Mouse (Mus musculus) hindbrain, embryonic 11.5 days (tissue): ENCODE data around the gene Dnajb5. TPM values are rescaled to one million over a fixed set of nuclear protein-coding genes. Genes with fewer than 3 reads are reported as not detected.
"Not testable (repeated sequence)": the region's sequence is repeated elsewhere in the genome, so short reads cannot be mapped to it uniquely, and the experiment has no call there.

Source experiments
- ATAC-seq: fragments of 200-750 bp; cut with Nextera tagmentation; 2 replicates; pipeline ENCODE4 v1.8.0; 2017; ENCODE audit warnings: mild to moderate bottlenecking, moderate TSS enrichment, moderate library complexity; ENCODE audit not compliant: low FRiP score
- DNase-seq: peaks from one replicate; pipeline ENCODE4 v3.0.0-alpha.2; 2015; ENCODE audit warnings: low spot score
- H3K27ac ChIP-seq: fragments of 300-500 bp; sonication (generic); 2 replicates; pipeline ENCODE4 v1.5.1; 2014; ENCODE audit warnings: mild to moderate bottlenecking, low read depth, low read length
- H3K27me3 ChIP-seq: fragments of 300-500 bp; sonication (generic); 2 replicates; pipeline ENCODE4 v1.6.1; 2014; ENCODE audit warnings: mild to moderate bottlenecking, low read length, moderate library complexity, mixed read lengths; ENCODE audit not compliant: control insufficient read depth, insufficient read depth
- H3K36me3 ChIP-seq: fragments of 300-500 bp; sonication (generic); 2 replicates; pipeline ENCODE4 v1.6.1; 2014; ENCODE audit warnings: mild to moderate bottlenecking, low read length, moderate library complexity, mixed read lengths; ENCODE audit not compliant: control insufficient read depth, insufficient read depth
- H3K4me1 ChIP-seq: fragments of 300-500 bp; sonication (generic); replicated peaks from 2 replicates; pipeline ENCODE4 v1.6.1; 2014; ENCODE audit warnings: low read length, mixed read lengths; ENCODE audit not compliant: control insufficient read depth, insufficient read depth
- H3K4me2 ChIP-seq: fragments of 300-500 bp; sonication (generic); replicated peaks from 2 replicates; pipeline ENCODE4 v1.6.1; 2014; ENCODE audit warnings: mild to moderate bottlenecking, low read depth, low read length
- H3K4me3 ChIP-seq: fragments of 300-500 bp; sonication (generic); 2 replicates; pipeline ENCODE4 v1.5.1; 2014; ENCODE audit warnings: low read depth, low read length
- H3K9ac ChIP-seq: fragments of 300-500 bp; sonication (generic); 2 replicates; pipeline ENCODE4 v1.6.1; 2014; ENCODE audit warnings: low read depth, low read length
- H3K9me3 ChIP-seq: fragments of 300-500 bp; sonication (generic); 2 replicates; pipeline ENCODE4 v1.6.1; 2016; ENCODE audit warnings: low read length; ENCODE audit not compliant: control insufficient read depth
- WGBS: fragments of 180-500 bp; shearing (Covaris S2); extraction: QIAGEN DNeasy Blood & Tissue Kit; methylation state at CpG from one replicate; pipeline ENCODE4 v1.1.7; 2014; 5-methylcytosine and 5-hydroxymethylcytosine counted together
- polyA plus RNA-seq: library from polyadenylated mRNA; unstranded; fragments of >200 nt; fragmentation: Nextera tagmentation; extraction: Ambion mirVana; gene quantifications from 2 replicates; pipeline ENCODE4 v1.2.1, GENCODE M21; 2014

Gene Dnajb5
- polyA plus RNA-seq, 1 experiment from 2014 or later = 23.6 TPM

- Histone ChIP-seq H3K9ac (peak overlapping the region; percentile 86), H3K27me3 (no peaks in the 10 kb centered on the region), H3K36me3 (no peaks in the 10 kb centered on the region), H3K4me3 (peak overlapping the region; percentile 71), H3K4me2 (peak overlapping the region; percentile 75), H3K27ac (peak overlapping the region; percentile 97), H3K4me1 (0 out of 2 replicates have a peak, but pooled peaks cover 2% of the 10 kb centered on the region), H3K9me3 (no peaks in the 10 kb centered on the region)
- ATAC-seq (peak; percentile 87), DNase-seq (peak; percentile 84)
- WGBS = under 1% methylated on average over 43 of the region's 51 CpGs
These were observed 50.0 kb downstream of the Dnajb5 start for GRCm38 (mm10) chr4:42999451-43000140.

DNA sequence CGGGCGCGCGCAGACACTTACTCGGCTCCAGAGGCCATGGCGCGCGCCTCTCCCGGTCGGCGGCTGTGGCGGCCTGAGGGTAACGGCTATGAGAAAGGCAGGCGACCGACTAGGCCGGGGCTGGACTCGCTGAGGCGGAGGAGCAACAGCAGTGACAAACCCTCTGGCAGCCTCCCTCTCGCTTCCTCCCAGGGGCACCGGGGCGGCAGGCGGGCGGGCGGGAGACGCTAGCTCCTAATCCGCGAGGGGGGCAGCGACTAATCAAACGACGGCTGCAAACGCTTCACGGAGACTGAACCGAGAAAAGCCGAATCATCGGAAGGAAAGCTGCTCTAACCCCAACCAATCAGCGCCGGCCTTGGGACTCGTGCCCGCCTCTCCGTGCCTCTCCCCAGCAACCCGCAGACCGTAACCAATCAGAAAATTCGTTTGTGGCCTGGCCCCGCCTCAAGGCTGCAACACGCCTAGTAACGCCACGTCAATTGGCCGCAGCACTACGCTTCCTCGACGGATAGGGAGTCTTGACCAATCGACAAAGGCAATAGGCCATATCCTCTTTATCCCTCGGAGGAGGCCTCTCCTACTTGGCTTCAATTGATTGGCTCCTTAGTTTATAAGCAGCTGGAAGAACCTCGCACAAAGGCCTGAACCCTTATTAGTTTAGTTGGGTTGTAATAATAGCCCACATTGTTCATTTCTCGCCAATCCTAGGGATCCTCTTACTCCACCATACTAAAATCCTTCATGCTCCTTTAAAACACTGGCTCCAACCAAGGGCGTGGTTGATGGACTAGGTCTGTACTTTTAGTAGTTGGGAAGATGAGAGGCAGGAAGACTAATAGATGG, 50.8 kb downstream of the Dnajb5 start, which contains the start of gene Vcp:
Vcp (minus strand) TSS at position 367 of the 846 bp plus-strand sequence.
- H3K36me3 ChIP-seq, H3K27me3 ChIP-seq, H3K9me3 ChIP-seq, H3K4me1 ChIP-seq: not testable (repeated sequence)
- Histone ChIP-seq H3K4me2 (peak within 1 kb of the TSS; percentile 75), H3K9ac (peak within 1 kb of the TSS; percentile 86), H3K4me3 (peak within 1 kb of the TSS; percentile 71), H3K27ac (peak within 1 kb of the TSS; percentile 97)
- peak; percentile 98 for ATAC-seq
- WGBS = 2% methylated on average over 44 of the region's 56 CpGs
- peak; percentile 98 for DNase-seq

DNA sequence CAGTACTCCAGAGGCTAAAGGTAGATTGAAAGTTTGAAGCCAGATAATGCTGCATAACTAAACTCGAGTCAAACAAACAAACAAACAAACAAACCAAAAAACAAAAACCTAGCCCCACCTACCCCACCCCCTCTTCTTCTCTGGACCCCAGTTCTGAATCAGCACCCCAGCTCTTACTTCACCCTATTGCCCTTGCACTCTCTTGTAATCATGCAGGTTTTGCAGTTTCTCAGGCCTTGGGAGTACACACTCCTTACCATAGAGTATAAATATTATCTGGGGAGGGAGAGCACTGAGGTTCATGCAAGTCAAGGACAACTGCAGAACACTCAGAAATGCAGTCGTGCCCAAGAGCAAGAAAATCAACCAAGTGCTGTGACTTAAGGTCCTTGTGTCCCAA, 51.7 kb downstream of the Dnajb5 start:
- no peak overlapping the region for H3K4me2 ChIP-seq
- WGBS = 91% methylated on average over 2 of the region's 2 CpGs
- H3K4me1 ChIP-seq = 0 out of 2 replicates have a peak, but pooled peaks cover 2% of the 10 kb centered on the region
- ATAC-seq = no peak
- no peaks in the 10 kb centered on the region for H3K36me3 ChIP-seq
- H3K9ac ChIP-seq = no peak overlapping the region
- no peak for DNase-seq
- no peaks in the 10 kb centered on the region for H3K27me3 ChIP-seq
- no peaks in the 10 kb centered on the region for H3K9me3 ChIP-seq
- peak overlapping the region; percentile 5; the same call in 1 of the 2 replicates for H3K27ac ChIP-seq
- H3K4me3 ChIP-seq = no peak overlapping the region

DNA sequence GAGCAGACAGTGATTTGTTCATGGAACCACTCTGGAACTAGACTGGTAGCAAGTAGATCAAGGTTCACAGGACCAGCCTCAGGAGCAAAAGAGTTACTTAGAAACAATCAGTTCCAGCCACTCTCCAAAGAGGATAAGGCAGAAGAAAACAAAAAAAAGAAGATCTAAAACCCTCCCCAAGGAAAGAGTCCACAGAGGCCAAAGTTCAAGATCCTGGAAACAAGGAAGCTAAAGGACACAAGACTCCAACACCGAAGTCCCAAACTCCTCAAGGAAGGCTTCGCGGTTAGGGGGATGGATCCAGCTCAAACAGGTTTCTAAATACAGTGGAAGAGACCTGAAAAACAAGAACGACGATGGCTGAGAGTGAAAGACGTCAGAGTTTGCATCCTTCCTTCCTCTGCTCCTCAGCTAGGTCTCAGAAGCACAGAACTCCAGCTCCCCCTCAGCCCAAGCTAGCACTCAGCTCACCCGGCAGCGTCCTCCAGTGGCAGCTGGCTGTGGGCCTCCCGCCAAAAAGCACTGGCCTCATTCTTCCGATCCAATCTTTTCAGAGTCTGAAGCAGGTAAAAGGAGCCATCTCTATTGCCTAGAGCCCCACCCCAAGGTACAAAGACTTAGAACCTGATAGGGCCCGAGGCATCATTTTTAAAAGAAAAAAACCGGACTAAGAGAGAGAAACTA, 53.3 kb downstream of the Dnajb5 start:
- no peaks in the 10 kb centered on the region for H3K9me3 ChIP-seq
- no peak overlapping the region for H3K4me2 ChIP-seq
- no peak for ATAC-seq
- H3K9ac ChIP-seq = no peak overlapping the region
- DNase-seq = no peak
- no peak overlapping the region for H3K27ac ChIP-seq
- 0 out of 2 replicates have a peak, but pooled peaks cover 2% of the 10 kb centered on the region for H3K4me1 ChIP-seq
- H3K4me3 ChIP-seq = no peak overlapping the region
- WGBS = 84% methylated on average over 12 of the region's 12 CpGs
- H3K36me3 ChIP-seq = no peaks in the 10 kb centered on the region
- H3K27me3 ChIP-seq = no peaks in the 10 kb centered on the region

DNA sequence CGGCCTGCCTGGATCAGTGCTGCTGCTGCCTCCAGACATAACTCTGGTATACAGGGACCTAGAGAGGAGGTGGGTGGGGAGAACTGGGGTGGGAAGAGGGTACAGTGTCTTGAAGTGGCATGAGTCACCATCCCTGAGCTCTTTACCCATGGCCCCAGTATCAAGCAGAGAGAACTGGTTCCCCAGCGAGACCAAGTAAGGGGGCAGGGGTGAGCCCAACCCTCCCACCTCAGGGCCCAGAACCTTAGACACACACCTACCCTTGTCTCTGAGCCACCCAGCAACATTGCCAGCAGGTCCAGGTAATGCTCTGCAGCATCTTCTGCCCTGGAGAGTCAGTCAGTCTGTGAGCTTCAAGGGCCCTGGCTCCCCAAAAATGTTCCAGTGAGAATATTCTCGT, 55.3 kb downstream of the Dnajb5 start:
- Histone ChIP-seq H3K27me3 (no peaks in the 10 kb centered on the region), H3K9ac (no peak overlapping the region), H3K4me2 (no peak overlapping the region), H3K36me3 (no peaks in the 10 kb centered on the region), H3K9me3 (no peaks in the 10 kb centered on the region), H3K27ac (no peak overlapping the region), H3K4me3 (no peak overlapping the region), H3K4me1 (0 out of 2 replicates have a peak, but pooled peaks cover 3% of the 10 kb centered on the region)
- DNase-seq = no peak
- 98% methylated on average over 3 of the region's 3 CpGs for WGBS
- ATAC-seq = no peak

- no peak overlapping the region for H3K27ac ChIP-seq
- H3K9ac ChIP-seq = no peak overlapping the region
- WGBS = 59% methylated on average over 2 of the region's 2 CpGs
- H3K9me3 ChIP-seq = no peaks in the 10 kb centered on the region
- no peak overlapping the region for H3K4me2 ChIP-seq
- H3K36me3 ChIP-seq = no peaks in the 10 kb centered on the region
- peak; percentile 42 for DNase-seq
- no peak for ATAC-seq
- no peaks in the 10 kb centered on the region for H3K27me3 ChIP-seq
- no peak overlapping the region for H3K4me3 ChIP-seq
- 0 out of 2 replicates have a peak, but pooled peaks cover 3% of the 10 kb centered on the region for H3K4me1 ChIP-seq
These were observed 56.2 kb downstream of the Dnajb5 start for GRCm38 (mm10) chr4:43005765-43006164.

Other genes with a start within 250 kb of the Dnajb5 start
- gene 4930578G10Rik, start 214.3 kb upstream of the Dnajb5 start, polyA plus RNA-seq = 1.1 and 1.7 TPM in 2 replicates
- 0.60 TPM in 1 of 2 replicates, not detected in the other for gene Ccl19, start 193.2 kb upstream of the Dnajb5 start, polyA plus RNA-seq
- gene Ccl21a, start 175.8 kb upstream of the Dnajb5 start, polyA plus RNA-seq = 2.1 TPM in 2 replicates
- gene Fam205a1, start 95.9 kb upstream of the Dnajb5 start, polyA plus RNA-seq = 0.06 TPM in 1 of 2 replicates, not detected in the other
- 0.70 and 0.71 TPM in 2 replicates for gene Gm12394, start 93.0 kb upstream of the Dnajb5 start, polyA plus RNA-seq
- gene Fam205c, start 75.6 kb upstream of the Dnajb5 start, polyA plus RNA-seq = 0.93 and 1.1 TPM in 2 replicates
- gene Phf24, start 33.2 kb upstream of the Dnajb5 start, polyA plus RNA-seq = 3.0 and 4.4 TPM in 2 replicates
- 0.27 and 0.40 TPM in 2 replicates for gene 1700022I11Rik, start 19.8 kb downstream of the Dnajb5 start, polyA plus RNA-seq
- 613 and 675 TPM in 2 replicates for gene Vcp, start 50.7 kb downstream of the Dnajb5 start, polyA plus RNA-seq
- 14.9 and 22.0 TPM in 2 replicates for gene Fancg, start 60.7 kb downstream of the Dnajb5 start, polyA plus RNA-seq
- 15.6 and 16.0 TPM in 2 replicates for gene Pigo, start 76.0 kb downstream of the Dnajb5 start, polyA plus RNA-seq
- gene Stoml2, start 81.9 kb downstream of the Dnajb5 start, polyA plus RNA-seq = 345 and 353 TPM in 2 replicates
- 19.7 and 20.8 TPM in 2 replicates for gene Fam214b, start 96.4 kb downstream of the Dnajb5 start, polyA plus RNA-seq
- 17.5 and 17.9 TPM in 2 replicates for gene Unc13b, start 109.1 kb downstream of the Dnajb5 start, polyA plus RNA-seq